Mouse (Mus musculus): ENCODE measurements around the gene Alkbh7.

Gene Alkbh7

DNA sequence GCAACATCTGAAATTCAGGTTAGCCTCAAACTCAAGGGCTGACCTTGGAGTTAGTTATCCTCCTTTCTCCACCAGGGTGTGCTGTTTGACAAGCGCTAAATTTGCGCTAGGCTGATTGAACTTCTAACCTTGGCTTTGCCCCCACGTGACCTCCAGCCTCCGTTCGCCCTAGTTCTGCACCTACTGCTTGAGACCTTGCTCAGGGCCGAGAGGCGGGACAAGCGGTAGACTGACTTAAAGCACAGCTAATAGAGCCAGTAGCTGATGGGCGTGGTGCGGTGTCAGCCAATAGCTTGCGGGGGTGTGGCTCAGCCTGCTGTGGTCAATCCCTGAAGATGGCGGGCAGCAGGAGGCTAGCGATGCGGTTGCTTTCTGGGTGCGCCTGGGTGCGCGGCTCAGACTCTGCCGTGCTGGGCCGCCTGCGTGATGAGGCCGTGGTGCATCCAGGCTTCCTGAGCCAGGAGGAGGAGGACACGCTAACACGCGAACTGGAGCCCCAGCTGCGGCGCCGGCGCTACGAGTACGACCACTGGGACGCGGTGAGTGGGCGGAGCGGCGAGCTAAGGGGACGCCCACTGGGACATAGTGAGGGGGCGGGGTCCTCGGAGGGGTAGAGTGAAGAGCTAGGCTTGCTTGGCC lies at the start of gene Alkbh7:
Gene Alkbh7, plus strand, starts transcription at position 311 of the 639 bp plus-strand sequence.
- in situ Hi-C loops (cut with MboI, MseI): loop anchor here in 1 of 2 experiments (5.0 kb wide), 1 partner anchor 170 kb away; no protein-coding TSS in a partner anchor

GRCm38 (mm10) chr17:56950915-56951314 lies 46.2 kb upstream of the Alkbh7 start:
- in situ Hi-C loops (cut with MboI, MseI): no loop called here

DNA sequence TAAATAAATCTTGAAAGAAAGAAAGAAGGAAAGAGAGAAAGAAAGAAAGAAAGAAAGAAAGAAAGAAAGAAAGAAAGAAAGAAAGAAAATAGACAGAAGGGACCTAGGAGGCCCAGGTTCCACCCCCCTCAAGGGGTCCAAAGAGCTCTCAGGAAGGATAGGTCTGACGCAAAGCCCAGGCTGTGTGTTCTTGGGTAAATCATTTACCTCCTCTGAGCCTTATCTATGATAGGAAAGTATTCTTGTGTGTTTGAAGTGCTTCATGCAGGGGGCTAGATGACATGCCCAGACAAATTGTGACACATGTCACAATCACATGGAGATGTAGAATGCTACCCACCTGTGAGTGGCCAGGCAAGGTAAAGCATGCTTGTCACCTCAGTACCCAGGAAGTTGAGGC lies 44.5 kb upstream of the Alkbh7 start:
- in situ Hi-C loops (cut with MboI, MseI): no loop called here

- in situ Hi-C loops (cut with MboI, MseI): loop anchor here in 1 of 2 experiments (5.0 kb wide), 1 partner anchor 63 kb away; no protein-coding TSS in a partner anchor
Observed at GRCm38 (mm10) chr17:56954871-56955270, 42.3 kb upstream of the Alkbh7 start.

DNA sequence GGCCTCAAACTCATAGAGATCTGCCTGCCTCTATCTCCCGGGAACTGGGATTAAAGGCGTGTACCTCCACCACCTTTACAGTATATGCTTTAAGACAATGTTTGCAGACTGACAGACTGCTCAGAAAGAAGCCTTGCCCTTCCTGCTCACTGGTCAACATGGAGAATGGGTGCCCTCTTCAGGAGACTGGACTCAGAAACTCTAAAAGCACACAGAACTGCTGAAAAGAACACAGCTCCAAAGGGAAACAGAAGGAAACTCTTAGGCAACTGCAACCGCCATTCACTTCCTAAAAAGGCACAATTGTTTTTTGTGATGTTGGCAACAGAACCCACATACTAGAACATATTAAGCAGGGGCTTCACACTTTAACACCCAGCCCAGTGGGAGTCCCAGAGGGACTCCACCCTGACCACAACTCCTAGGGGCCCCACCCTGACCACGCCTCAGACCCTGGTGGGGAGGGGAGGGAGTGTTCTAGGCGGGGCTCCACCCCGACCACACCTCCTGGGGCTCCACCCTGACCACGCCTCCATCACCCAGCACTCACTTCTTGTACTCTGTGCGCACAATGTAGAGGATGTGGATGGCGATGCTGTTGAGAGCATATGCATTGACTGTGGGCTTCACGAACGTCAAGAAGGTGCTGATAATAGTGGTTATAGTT lies 39.2 kb upstream of the Alkbh7 start:
- in situ Hi-C loops (cut with MboI, MseI): loop anchor here in 1 of 2 experiments (5.0 kb wide), 1 partner anchor 66 kb away; no protein-coding TSS in a partner anchor

DNA sequence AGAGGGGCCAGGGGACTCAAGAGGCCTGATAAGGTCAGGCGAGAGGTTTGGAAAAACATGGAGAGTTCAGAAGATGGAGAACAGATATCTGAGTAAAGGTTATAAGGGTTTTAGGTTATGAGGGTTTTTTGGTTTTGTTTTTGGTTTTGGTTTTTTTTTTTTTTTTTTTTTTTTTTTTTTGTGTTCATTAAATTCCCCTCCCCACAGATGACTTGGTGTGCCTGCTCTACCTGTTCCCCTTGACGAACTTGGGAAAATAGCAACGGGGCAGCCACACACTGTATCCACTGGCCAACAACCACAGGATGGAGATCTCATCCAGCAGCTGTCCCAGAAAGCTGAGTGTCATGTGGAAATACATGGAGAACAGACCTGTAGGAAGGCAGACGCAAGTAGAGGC lies 38.5 kb upstream of the Alkbh7 start:
- in situ Hi-C loops (cut with MboI, MseI): loop anchor here in 1 of 2 experiments (5.0 kb wide), 1 partner anchor 66 kb away; no protein-coding TSS in a partner anchor

- in situ Hi-C loops (cut with MboI, MseI): no loop called here
Observed at GRCm38 (mm10) chr17:56961880-56962279, 35.3 kb upstream of the Alkbh7 start.

- in situ Hi-C loops (cut with MboI, MseI): no loop called here
Observed at GRCm38 (mm10) chr17:56962642-56963405, 34.3 kb upstream of the Alkbh7 start.

DNA sequence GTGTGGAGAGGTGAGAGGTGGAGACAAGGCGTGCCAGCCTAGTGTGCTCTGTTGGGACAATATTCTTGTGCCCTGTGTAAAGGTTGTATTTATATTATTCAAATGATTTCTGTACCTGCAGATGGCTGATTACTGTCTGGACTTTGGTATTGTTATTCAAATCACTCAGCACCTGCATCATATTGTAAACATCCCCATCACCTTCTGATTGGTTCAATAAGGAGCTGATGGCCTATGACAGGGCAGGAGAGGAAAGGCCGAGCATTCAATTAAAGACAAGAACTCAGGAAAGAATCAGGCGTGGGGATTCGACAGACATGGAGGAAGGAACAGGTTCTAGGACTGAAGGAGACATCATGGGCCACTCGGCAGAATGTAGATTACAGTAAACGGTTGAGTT lies 33.5 kb upstream of the Alkbh7 start:
- in situ Hi-C loops (cut with MboI, MseI): no loop called here

GRCm38 (mm10) chr17:56969321-56969720 lies 27.8 kb upstream of the Alkbh7 start:
- in situ Hi-C loops (cut with MboI, MseI): no loop called here

DNA sequence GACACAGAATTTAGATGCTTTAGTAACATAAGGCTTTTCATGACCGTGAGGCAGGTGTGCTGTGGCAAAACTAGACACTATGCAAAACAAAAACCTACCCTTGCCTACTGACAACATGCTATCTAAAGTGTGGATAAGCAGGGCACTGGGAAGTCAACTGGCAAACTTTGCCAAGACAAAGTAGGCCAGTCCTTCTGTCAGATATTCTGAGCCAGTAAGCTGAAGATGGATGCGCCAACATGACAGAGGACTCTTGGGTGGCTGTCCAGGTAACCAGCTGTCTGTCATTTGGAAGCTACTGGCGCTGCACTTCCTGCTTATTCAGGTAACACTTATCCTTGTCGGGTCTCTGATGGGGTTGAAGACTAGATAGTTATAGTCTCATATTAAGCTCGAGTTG lies 27.1 kb upstream of the Alkbh7 start:
- in situ Hi-C loops (cut with MboI, MseI): no loop called here

DNA sequence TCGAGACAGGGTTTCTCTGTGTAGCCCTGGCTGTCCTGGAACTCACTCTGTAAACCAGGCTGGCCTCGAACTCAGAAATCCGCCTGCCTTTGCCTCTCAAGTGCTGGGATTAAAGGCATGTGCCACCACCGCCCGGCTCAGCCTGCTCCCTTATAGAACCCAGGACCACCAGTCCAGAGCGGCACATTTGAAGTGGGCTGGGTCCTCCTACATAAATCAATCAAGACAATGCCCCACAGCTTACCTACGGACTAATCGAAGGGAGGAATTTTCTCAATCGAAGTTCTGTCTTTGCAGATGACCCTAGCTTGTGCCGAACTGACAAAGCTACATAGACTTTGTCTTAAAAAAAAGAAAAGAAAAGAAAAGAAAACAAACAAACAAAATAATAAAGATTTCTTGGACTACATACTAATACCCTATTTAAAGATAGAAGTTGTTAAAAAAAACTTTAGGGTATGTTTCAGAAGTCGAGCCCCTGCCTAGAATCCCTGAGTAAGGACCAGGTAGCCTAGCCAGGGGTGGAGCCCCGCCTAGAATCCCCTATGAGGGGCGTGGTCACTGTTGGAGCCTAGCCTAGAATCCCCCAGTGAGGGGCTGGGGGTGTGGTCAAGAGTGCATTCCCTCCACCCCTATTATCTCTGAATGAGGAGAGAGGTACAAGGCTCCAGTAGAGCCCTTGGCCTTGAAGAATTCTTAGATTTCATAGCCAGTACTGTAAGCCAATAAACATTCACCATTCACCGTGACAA lies 23.0 kb upstream of the Alkbh7 start:
- in situ Hi-C loops (cut with MboI, MseI): no loop called here

- in situ Hi-C loops (cut with MboI, MseI): no loop called here
Observed at GRCm38 (mm10) chr17:56974708-56975240, 22.4 kb upstream of the Alkbh7 start.

DNA sequence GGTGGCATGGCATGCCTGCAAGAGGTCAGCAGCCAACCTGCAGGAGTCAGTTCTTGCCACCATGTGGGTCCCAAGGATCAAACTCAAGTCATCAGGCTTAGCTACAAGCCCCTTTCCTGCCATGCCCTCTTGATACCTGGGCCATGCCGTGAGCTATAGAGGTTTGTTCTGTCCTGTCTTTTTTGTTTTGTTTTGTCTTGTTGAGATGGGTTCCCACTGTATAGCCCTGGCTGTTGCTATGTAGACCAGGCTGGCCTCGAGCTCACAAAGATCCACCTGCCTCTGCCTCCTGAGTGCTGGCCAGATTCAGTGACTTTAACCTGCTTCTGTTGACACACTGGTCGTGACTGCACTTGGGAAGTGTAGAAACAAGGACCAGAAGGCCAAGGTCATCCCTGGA lies 21.7 kb upstream of the Alkbh7 start:
- in situ Hi-C loops (cut with MboI, MseI): no loop called here

DNA sequence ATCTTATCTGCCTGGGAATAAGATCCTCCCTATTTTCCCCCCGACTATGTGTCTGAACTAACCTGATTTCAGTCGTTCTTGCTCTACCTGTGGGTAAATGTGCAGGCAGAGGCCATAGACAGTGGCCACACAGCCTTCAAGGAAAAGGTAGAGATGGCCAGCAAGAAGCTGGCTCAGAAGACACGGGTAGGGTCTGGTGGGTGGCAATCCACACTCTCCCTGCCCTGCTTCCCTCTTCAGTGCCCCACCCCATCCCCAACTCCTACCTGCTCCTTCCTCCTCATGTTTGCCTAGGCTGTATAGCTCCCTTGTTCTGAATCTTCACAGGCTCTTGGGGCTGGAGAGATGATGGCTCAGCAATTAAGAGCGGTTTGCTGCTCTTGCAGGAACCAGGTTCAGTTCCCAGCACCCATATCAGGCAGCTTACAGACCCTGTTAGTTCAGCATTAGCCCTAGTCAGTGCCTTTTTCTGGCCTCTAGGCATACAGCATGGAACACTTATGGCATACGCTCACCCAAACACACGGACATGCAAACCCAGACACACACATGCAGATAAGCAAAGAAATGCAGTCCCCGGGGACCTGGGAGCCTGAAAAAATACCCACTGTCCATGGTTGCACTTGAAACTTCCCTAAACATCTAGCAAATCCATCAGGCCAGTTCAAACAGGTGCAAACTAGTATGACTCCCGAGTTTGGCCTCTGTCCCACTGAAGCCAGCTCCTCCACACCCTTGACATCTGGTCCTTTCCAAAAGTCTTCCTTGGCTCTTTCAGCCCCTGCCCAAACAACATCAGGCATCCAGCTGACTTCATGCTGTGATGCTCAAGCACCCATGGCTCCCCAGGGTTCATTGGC lies 20.4 kb upstream of the Alkbh7 start:
- in situ Hi-C loops (cut with MboI, MseI): no loop called here

GRCm38 (mm10) chr17:56979524-56979923 lies 17.6 kb upstream of the Alkbh7 start:
- in situ Hi-C loops (cut with MboI, MseI): no loop called here

DNA sequence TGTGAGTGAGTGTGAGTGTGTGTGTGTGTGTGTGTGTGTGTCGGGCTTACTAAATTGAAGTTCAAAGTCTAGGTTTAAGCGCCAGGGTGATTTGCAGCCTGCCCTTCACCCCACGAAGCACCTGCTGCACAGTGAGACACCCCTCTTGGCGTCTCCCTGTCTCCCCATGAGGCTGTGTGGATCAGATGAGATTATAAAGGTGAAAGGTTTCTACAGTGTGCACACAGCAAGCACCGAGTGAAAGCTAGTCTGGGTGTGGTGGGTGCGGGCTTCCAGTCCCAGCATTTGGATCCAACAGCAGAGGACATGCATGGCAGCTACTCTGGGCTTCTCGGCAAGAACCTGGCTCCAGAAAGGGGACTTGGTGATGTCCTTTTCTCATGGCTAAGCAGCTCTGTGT lies 16.1 kb upstream of the Alkbh7 start:
- in situ Hi-C loops (cut with MboI, MseI): no loop called here

DNA sequence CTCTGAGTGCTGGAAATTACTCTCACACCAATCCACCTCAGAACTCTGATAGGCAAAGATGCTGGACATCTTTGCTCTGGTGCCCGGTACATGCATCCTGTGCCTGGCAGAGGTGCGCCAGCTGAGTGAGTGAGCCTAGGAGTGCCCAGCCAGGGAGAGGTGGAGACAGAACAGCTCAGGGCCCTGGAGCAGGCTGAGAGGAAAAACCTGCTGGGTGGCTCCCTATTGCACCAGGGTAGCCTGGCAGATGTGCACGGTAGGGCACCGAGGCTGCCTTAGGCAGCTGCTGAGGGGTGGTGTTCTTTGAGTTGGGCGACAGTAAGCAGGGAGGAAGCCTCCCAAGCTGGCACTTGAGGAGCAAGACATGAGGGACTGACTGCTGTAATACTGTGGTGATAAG lies 15.1 kb upstream of the Alkbh7 start, which contains the start of gene Acer1:
Gene Acer1, minus strand, starts transcription at position 114 of the 400 bp plus-strand sequence.
- in situ Hi-C loops (cut with MboI, MseI): no loop called here

- in situ Hi-C loops (cut with MboI, MseI): no loop called here
Observed at GRCm38 (mm10) chr17:56984886-56985285, 12.3 kb upstream of the Alkbh7 start.

GRCm38 (mm10) chr17:56985656-56986055 lies 11.5 kb upstream of the Alkbh7 start:
- in situ Hi-C loops (cut with MboI, MseI): no loop called here

Data from T-helper 17 cell (primary cell).